In the genomic region with DNA sequence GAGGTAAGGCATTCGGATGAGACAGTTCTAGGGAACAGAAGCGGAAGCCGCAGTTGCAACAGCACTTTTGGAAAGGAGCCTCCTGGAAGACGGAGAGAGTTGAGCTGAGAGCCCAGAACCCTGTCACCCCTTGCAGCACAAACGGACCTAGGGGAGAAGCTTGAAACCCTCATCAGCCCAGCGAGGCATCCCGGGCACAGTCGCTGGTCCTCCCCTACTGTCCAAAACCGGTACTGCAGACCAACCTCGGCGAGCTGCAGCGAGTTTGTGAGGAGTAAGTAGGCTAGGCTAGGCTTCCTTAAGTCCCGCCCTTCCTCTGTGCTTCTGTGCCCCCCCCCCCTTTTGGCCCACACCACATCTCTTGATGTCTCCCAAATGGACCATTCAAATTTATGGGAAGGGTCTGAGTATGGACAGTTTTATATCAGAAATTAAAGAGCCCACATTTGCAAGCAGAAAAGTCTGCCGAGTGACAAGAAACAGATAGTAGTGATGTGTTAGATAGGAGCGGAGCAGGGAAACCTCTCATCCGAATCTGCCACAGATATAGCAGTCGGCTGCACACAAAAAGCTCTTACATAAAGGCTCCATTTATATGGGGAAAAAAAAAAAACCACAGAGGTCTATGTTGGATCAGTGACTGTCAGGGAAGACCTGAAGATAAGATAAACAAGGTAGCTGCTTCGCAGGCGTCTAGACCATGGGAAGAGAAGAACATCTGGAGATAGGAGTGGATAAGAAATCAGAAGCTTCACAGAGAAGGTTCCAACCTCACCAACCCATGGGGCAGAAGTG, we compare ENCODE assay signal across 7 mouse cellular contexts. TPM values are rescaled to one million over a fixed set of nuclear protein-coding genes. Genes with fewer than 3 reads are reported as not detected.
DNase-seq lines count a peak whose midpoint lies in the region; ATAC-seq and TF ChIP-seq lines count a peak whose summit lies in the region.

No protein-coding gene starts in this region.

- no peaks in the 10 kb centered on the region for H3K36me3 ChIP-seq in intestine, postnatal 0 days (ENCODE audit: control insufficient read depth, insufficient read depth)
- H3K36me3 ChIP-seq in midbrain, embryonic 14.5 days (ENCODE audit: control insufficient read depth, insufficient read depth, low read length) = no peaks in the 10 kb centered on the region

- TF ChIP-seq CTCF in intestine, postnatal 0 days (IDR thresholded peaks at IDR 0.05; ENCODE audit: low read depth) = peak; percentile 97

- H3K9ac ChIP-seq in intestine, postnatal 0 days (ENCODE audit: low read depth, low read length) = no peak overlapping the region
- H3K9ac ChIP-seq in midbrain, embryonic 14.5 days (replicated peaks; ENCODE audit: low read length) = no peak overlapping the region

- no peak overlapping the region for H3K27ac ChIP-seq in intestine, postnatal 0 days (ENCODE audit: low read depth, low read length)
- H3K27ac ChIP-seq in midbrain, embryonic 14.5 days (replicated peaks; ENCODE audit: low read depth, low read length) = no peak overlapping the region

- no peak overlapping the region for H3K4me3 ChIP-seq in intestine, postnatal 0 days (ENCODE audit: low read depth, low read length)
- H3K4me3 ChIP-seq in midbrain, embryonic 14.5 days (replicated peaks; ENCODE audit: low read depth, low read length) = no peak overlapping the region

- H3K27me3 ChIP-seq in intestine, postnatal 0 days (replicated peaks; ENCODE audit: control insufficient read depth, insufficient read depth, low read length) = no peaks in the 10 kb centered on the region
- H3K27me3 ChIP-seq in midbrain, embryonic 14.5 days (ENCODE audit: control insufficient read depth, insufficient read depth, low read length) = no peaks in the 10 kb centered on the region

- H3K4me2 ChIP-seq in intestine, postnatal 0 days (replicated peaks; ENCODE audit: low read depth) = peak overlapping the region; percentile 9; the same call in 1 of the 2 replicates
- 0 out of 2 replicates have a peak overlapping the region, but pooled peaks have one; percentile 15 for H3K4me2 ChIP-seq in midbrain, embryonic 14.5 days (ENCODE audit: low read length)

- 18% methylated on average over 19 of the region's 19 CpGs for WGBS in intestine, postnatal 0 days
- 33% methylated on average over 19 of the region's 19 CpGs for WGBS in midbrain, embryonic 14.5 days

- no peaks in the 10 kb centered on the region for H3K9me3 ChIP-seq in intestine, postnatal 0 days (ENCODE audit: control insufficient read depth)
- no peaks in the 10 kb centered on the region for H3K9me3 ChIP-seq in midbrain, embryonic 14.5 days (ENCODE audit: control insufficient read depth, low read length)

- peak; percentile 50; the same call in 1 of the 2 replicates for ATAC-seq in intestine, postnatal 0 days
- ATAC-seq in midbrain, embryonic 14.5 days (ENCODE audit: low FRiP score, low TSS enrichment) = no peak

- H3K4me1 ChIP-seq in intestine, postnatal 0 days (replicated peaks; ENCODE audit: control insufficient read depth, insufficient read depth, low read length) = no peaks in the 10 kb centered on the region
- no peaks in the 10 kb centered on the region for H3K4me1 ChIP-seq in midbrain, embryonic 14.5 days (ENCODE audit: control insufficient read depth, insufficient read depth, low read length)

- intact Hi-C loops in left cerebral cortex, postnatal 4 days (cut with DNase I) = no loop called here

- peak; percentile 84 for DNase-seq in adrenal gland, adult 2 months
- peak; percentile 90 for DNase-seq in embryo, embryonic 9.5 days (ENCODE audit: extremely low spot score)
- peak; percentile 99 for DNase-seq in heart, adult 11 months
- DNase-seq in left cerebral cortex, postnatal 4 days = peak; percentile 77
- peak; percentile 81 for DNase-seq in midbrain, embryonic 14.5 days
- DNase-seq in spleen, adult 18-20 months = peak; percentile 61 to 83

RNA-seq across cellular contexts. Expression of gene Zcchc24, which starts 31.5 kb away (rescaled TPM):
- 10 to 100 TPM; 19.5 to 32.6 TPM for total RNA-seq in adrenal gland, adult 2 months (2021)
- polyA plus RNA-seq in adrenal gland, adult 2 months (2012; rRNA removed) = 19.5 and 20.6 TPM in 2 replicates
- polyA plus RNA-seq in intestine, postnatal 0 days (2015; fragmentation: Nextera tagmentation; extraction: Ambion mirVana) = 10.3 and 12.1 TPM in 2 replicates
- total RNA-seq in left cerebral cortex, postnatal 4 days (2021) = 10 to 100 TPM; 34.2 to 34.8 TPM
- 8.1 and 13.6 TPM in 2 replicates for polyA plus RNA-seq in midbrain, embryonic 14.5 days (2014; fragmentation: Nextera tagmentation; extraction: Ambion mirVana)

RNA-seq across cellular contexts. Expression of gene Anxa11, which starts 41.6 kb away (rescaled TPM):
- 10 to 100 TPM; 59.3 to 75.7 TPM for total RNA-seq in adrenal gland, adult 2 months (2021)
- 96.9 and 103 TPM in 2 replicates for polyA plus RNA-seq in adrenal gland, adult 2 months (2012; rRNA removed)
- 82.3 and 86.7 TPM in 2 replicates for polyA plus RNA-seq in intestine, postnatal 0 days (2015; fragmentation: Nextera tagmentation; extraction: Ambion mirVana)
- total RNA-seq in left cerebral cortex, postnatal 4 days (2021) = 1 to 10 TPM; 7.3 to 9.2 TPM
- polyA plus RNA-seq in midbrain, embryonic 14.5 days (2014; fragmentation: Nextera tagmentation; extraction: Ambion mirVana) = 0.42 and 2.4 TPM in 2 replicates

Comparison
In these comparisons a context has a peak if more than half of its experiments do, and no peak if none do; other contexts are left out.
1. RNA of gene Anxa11, which starts 41.6 kb away (polyA plus RNA-seq): 96.9 to 103 TPM in adrenal gland, adult 2 months and 82.3 to 86.7 TPM in intestine, postnatal 0 days; 0.42 to 2.4 TPM in midbrain, embryonic 14.5 days; every median in the first group is over 10 times any median in the second.
2. Peak in every context shown above with its lines, with median percentiles within 50 percentile points of each other: DNase-seq.